Mouse (Mus musculus) gonadal fat pad, adult 2 months (tissue): Measurements from ENCODE around the gene Plekhm2. TPM values are rescaled to one million over a fixed set of nuclear protein-coding genes. Genes with fewer than 3 reads are reported as not detected.

Experiments
- polyA plus RNA-seq: library from polyadenylated mRNA; depleted of rRNA; stranded (reverse); fragments of >200 nt; gene quantifications from 2 replicates; pipeline ENCODE4 v1.2.3, GENCODE M21; 2012; rRNA removed

Gene Plekhm2
- polyA plus RNA-seq, 1 experiment, result 58.2 TPM

Other genes starting within 250 kb of the Plekhm2 start
- gene Clcnkb, start 248.9 kb downstream of the Plekhm2 start, polyA plus RNA-seq, result 11.5 and 14.2 TPM in 2 replicates
- 9.6 and 14.1 TPM in 2 replicates for gene Hspb7, start 244.1 kb downstream of the Plekhm2 start, polyA plus RNA-seq
- 0.81 and 1.3 TPM in 2 replicates for gene Srarp, start 228.8 kb downstream of the Plekhm2 start, polyA plus RNA-seq
- 23.8 and 30.0 TPM in 2 replicates for gene Zbtb17, start 220.2 kb downstream of the Plekhm2 start, polyA plus RNA-seq
- 6.9 and 13.5 TPM in 2 replicates for gene Spen, start 126.3 kb downstream of the Plekhm2 start, polyA plus RNA-seq
- 35.0 and 35.2 TPM in 2 replicates for gene Fblim1, start 58.8 kb downstream of the Plekhm2 start, polyA plus RNA-seq
- gene Tmem82, start 46.3 kb downstream of the Plekhm2 start, polyA plus RNA-seq, result 0.46 and 0.92 TPM in 2 replicates
- 1.0 and 1.1 TPM in 2 replicates for gene Slc25a34, start 41.1 kb downstream of the Plekhm2 start, polyA plus RNA-seq
- gene Rsc1a1, start 20.7 kb upstream of the Plekhm2 start, polyA plus RNA-seq, result 9.6 and 12.1 TPM in 2 replicates
- gene Ddi2, start 58.5 kb upstream of the Plekhm2 start, polyA plus RNA-seq, result 12.0 and 16.3 TPM in 2 replicates
- gene Agmat, start 81.8 kb upstream of the Plekhm2 start, polyA plus RNA-seq, result 0.24 and 0.38 TPM in 2 replicates
- 15.4 and 15.8 TPM in 2 replicates for gene Dnajc16, start 126.0 kb upstream of the Plekhm2 start, polyA plus RNA-seq
- gene Casp9, start 128.7 kb upstream of the Plekhm2 start, polyA plus RNA-seq, result 29.8 and 31.4 TPM in 2 replicates
- 2.4 and 16.3 TPM in 2 replicates for gene Cela2a, start 161.3 kb upstream of the Plekhm2 start, polyA plus RNA-seq
- gene Ctrc, start 181.5 kb upstream of the Plekhm2 start, polyA plus RNA-seq, result 0.27 and 1.6 TPM in 2 replicates
- gene Efhd2, start 210.0 kb upstream of the Plekhm2 start, polyA plus RNA-seq, result 41.2 and 43.0 TPM in 2 replicates